Mouse (Mus musculus) midbrain, embryonic 14.5 days (tissue): ENCODE measurements at regions not wholly inside any gene's neighbourhood (a gene's known extent, or its start where the extent isn't known, plus 50 kb on each side); places are given as distances from the start of the nearest gene placed in this dataset.
A peak's percentile ranks its signal among the peaks of the same experiment; 100 is the strongest.

ENCODE experiments used
- ATAC-seq: fragments of 200-750 bp; cut with Nextera tagmentation; 2 replicates; pipeline ENCODE4 v1.8.0; 2017; ENCODE audit warnings: moderate number of reproducible peaks, moderate library complexity; ENCODE audit not compliant: low FRiP score, low TSS enrichment
- DNase-seq: peaks from one replicate; pipeline ENCODE4 v3.0.0-alpha.2; 2015
- H3K27ac ChIP-seq: fragments of 300-500 bp; sonication (generic); replicated peaks from 2 replicates; pipeline ENCODE4 v1.5.1; 2014; ENCODE audit warnings: mild to moderate bottlenecking, low read depth, low read length, moderate library complexity
- H3K27me3 ChIP-seq: fragments of 300-500 bp; sonication (generic); 2 replicates; pipeline ENCODE4 v1.6.1; 2014; ENCODE audit warnings: low read length, control low read depth, mixed read lengths; ENCODE audit not compliant: control insufficient read depth, insufficient read depth
- H3K36me3 ChIP-seq: fragments of 300-500 bp; sonication (generic); 2 replicates; pipeline ENCODE4 v1.6.1; 2014; ENCODE audit warnings: low read length, control low read depth; ENCODE audit not compliant: control insufficient read depth, insufficient read depth
- H3K4me1 ChIP-seq: fragments of 300-500 bp; sonication (generic); 2 replicates; pipeline ENCODE4 v1.6.1; 2014; ENCODE audit warnings: mild to moderate bottlenecking, antibody characterized with exemption, low read length, control low read depth; ENCODE audit not compliant: control insufficient read depth, insufficient read depth
- H3K4me2 ChIP-seq: fragments of 300-500 bp; sonication (generic); 2 replicates; pipeline ENCODE4 v1.6.1; 2014; ENCODE audit warnings: mild to moderate bottlenecking, low read length, moderate library complexity
- H3K4me3 ChIP-seq: fragments of 300-500 bp; sonication (generic); replicated peaks from 2 replicates; pipeline ENCODE4 v1.5.1; 2014; ENCODE audit warnings: low read depth, low read length
- H3K9ac ChIP-seq: fragments of 300-500 bp; sonication (generic); replicated peaks from 2 replicates; pipeline ENCODE4 v1.6.1; 2014; ENCODE audit warnings: mild to moderate bottlenecking, low read length, moderate library complexity
- H3K9me3 ChIP-seq: fragments of 300-500 bp; sonication (generic); 2 replicates; pipeline ENCODE4 v1.6.1; 2016; ENCODE audit warnings: low read length, control low read depth, mixed read lengths; ENCODE audit not compliant: control insufficient read depth
- WGBS: fragments of 180-500 bp; shearing (Covaris S2); extraction: QIAGEN DNeasy Blood & Tissue Kit; methylation state at CpG from one replicate; pipeline ENCODE4 v1.1.7; 2014; 5-methylcytosine and 5-hydroxymethylcytosine counted together

DNA sequence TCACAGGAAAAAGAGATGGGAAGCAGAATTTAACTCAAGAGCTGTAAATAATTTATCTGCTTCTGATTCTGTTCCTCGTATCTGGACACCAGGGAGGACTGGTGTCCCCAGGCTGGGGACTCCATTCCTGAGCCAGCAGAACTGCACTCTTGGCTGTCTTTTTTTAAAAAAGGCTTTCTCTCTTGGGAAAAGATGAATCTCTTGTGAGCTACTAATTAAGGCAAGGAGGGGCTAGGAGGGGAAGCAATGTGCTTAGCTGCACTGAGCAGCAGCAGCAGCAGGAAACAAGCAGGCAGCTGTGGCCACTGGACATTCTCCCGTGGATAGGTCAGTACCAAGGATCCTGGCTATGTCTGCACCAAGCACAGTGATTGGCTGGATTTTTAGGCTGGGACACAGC is 152.1 kb downstream of the Rybp start:
- Histone ChIP-seq H3K27me3 (no peaks in the 10 kb centered on the region; the same call in 1 of the 2 replicates), H3K9ac (no peak overlapping the region), H3K4me2 (no peak overlapping the region), H3K27ac (no peak overlapping the region), H3K9me3 (no peaks in the 10 kb centered on the region), H3K4me1 (peaks cover 14% of the 10 kb centered on the region), H3K4me3 (no peak overlapping the region), H3K36me3 (no peaks in the 10 kb centered on the region)
- ATAC-seq (no peak), DNase-seq (no peak)
- 32% methylated on average over 2 of the region's 2 CpGs for WGBS

DNA sequence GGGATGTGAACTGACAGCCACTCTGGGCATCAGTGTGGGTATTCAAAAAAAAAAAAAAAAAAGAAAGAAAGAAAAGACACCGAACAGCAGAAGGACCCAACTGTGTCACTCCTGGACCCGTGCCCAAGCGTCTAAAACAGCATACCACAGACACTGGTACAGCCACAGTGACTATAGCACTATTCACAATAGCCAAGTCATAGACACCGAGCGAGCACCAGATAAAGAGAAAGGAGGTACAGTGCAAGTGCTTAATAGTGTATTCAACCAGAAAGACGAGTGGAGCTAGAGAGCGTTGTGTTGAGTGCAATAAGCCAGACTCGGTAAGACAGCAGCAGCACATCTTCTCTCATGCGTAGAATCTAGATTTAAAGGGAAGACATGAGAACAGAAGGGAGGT is 153.3 kb downstream of the Rybp start:
- ATAC-seq = peak; percentile 51; the same call in 1 of the 2 replicates
- H3K4me1 ChIP-seq = peaks cover 9% of the 10 kb centered on the region; the same call in 1 of the 2 replicates
- no peak overlapping the region for H3K9ac ChIP-seq
- 45% methylated on average over 9 of the region's 9 CpGs for WGBS
- H3K4me3 ChIP-seq = no peak overlapping the region
- DNase-seq = peak; percentile 62
- no peaks in the 10 kb centered on the region for H3K36me3 ChIP-seq
- H3K4me2 ChIP-seq = no peak overlapping the region
- H3K27me3 ChIP-seq = no peaks in the 10 kb centered on the region; the same call in 1 of the 2 replicates
- no peak overlapping the region for H3K27ac ChIP-seq
- H3K9me3 ChIP-seq = no peaks in the 10 kb centered on the region

DNA sequence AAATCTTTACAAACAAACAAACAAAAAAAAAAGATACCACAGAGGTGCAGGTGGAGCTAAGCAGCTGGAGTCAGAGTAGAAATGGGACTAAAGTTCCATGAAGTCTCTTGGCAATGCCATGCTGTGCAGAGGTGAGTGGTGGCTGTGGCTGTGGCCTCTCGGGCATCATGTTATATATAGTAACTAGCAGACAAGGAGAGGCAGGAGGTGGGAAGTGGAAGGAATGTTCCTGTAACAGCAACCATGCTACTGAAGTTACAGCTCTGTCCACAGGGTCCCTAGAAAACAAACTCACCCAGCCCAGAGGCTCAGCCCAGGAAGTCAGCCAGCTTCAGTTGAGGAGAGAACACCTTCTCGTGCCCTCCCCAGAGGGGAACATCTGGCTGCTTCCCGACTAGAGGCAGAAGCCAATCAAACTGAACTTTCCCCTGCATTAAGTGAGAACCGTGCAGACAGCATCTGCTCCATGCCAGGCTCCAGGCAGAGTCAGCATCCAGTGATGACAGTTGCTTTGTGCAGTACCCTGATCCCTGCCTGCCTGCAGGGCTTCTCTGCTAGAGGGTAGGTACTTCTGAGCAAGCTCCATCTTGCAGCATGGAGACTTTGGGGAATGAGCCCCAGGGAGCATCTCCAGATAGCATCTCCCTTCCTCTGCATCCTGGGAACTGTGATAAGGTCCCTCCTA is 154.2 kb downstream of the Rybp start:
- 37% methylated on average over 4 of the region's 4 CpGs for WGBS
- no peaks in the 10 kb centered on the region; the same call in 1 of the 2 replicates for H3K27me3 ChIP-seq
- 0 out of 2 replicates have a peak overlapping the region, but pooled peaks have one; percentile 20 for H3K27ac ChIP-seq
- no peak overlapping the region for H3K4me3 ChIP-seq
- H3K4me2 ChIP-seq = no peak overlapping the region
- no peaks in the 10 kb centered on the region for H3K36me3 ChIP-seq
- no peak overlapping the region for H3K9ac ChIP-seq
- H3K4me1 ChIP-seq = peaks cover 9% of the 10 kb centered on the region; the same call in 1 of the 2 replicates
- 0 out of 2 replicates have a peak, but pooled peaks have one; percentile 35 for ATAC-seq
- no peaks in the 10 kb centered on the region for H3K9me3 ChIP-seq
- DNase-seq = peak; percentile 48

DNA sequence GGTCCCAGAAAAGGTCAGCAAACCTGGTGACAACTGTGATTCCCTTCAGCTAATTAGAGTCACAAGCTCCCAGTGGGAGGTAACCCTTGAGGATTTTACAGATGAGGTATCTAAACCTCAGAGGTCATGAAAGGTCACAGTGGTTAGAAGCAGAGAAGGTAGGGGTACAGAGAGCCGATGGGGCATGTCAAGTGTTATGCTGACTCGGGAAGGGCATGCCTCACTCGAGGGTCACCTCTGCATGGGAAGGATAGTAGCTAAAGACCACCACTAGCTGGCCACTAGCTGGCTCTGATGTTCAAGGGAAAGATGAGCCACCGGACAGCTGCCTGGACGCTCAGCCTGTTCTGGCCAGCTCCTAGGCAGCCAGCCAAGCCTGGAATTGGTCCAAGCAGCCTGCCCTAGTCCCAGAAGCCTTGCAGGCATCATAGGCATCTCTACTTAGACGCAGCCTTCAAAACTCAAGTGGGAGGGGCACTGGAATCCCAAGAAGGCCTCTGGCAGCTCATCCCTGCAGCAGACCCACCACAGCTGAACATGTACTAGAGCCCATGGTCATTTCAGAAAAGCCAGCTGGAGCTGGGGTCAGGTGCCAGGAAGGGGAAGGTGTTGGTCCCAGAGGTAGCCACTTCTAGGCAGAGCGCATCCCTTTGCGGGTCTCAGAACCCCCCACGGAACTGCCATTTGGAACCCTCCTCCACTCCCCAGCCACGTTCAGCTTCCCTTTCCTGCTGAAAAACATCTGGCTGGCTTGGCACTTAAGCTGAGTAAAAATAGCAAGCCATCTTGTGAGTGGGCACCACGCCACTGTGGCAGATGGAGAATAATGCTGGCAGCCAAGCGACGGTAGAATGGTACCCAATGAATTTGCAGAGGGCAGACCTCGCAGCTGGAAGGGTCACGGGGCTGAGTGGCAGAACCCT is 159.8 kb downstream of the Rybp start:
- Histone ChIP-seq H3K4me1 (peaks cover 4% of the 10 kb centered on the region; the same call in 1 of the 2 replicates), H3K9ac (no peak overlapping the region), H3K4me3 (no peak overlapping the region), H3K4me2 (no peak overlapping the region), H3K9me3 (no peaks in the 10 kb centered on the region), H3K36me3 (no peaks in the 10 kb centered on the region), H3K27ac (0 out of 2 replicates have a peak overlapping the region, but pooled peaks have one; percentile 4), H3K27me3 (no peaks in the 10 kb centered on the region)
- ATAC-seq = peak; percentile 46
- WGBS = 49% methylated on average over 15 of the region's 15 CpGs
- peak; percentile 78 for DNase-seq

DNA sequence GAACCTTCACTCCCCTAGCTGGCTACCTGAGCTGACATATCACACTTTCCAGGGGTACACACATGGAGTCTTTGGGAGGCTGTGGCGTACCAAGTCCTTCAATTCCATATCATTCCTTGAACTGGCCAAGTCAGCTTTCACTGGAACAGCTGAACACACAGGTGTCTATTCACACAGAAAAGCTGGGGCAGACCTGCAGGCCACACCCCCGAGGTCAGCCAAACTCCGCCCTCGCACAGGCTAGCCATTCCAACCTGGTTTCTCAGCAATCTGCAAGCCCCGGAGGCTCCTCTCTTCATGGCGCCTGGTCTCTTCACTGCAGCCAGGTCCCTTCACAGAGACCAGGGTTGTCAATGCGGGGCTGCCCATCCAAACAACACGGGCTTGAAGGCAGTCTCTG is 160.5 kb downstream of the Rybp start:
- H3K4me2 ChIP-seq = no peak overlapping the region
- no peak overlapping the region for H3K4me3 ChIP-seq
- no peak overlapping the region for H3K9ac ChIP-seq
- no peak for ATAC-seq
- H3K9me3 ChIP-seq = no peaks in the 10 kb centered on the region
- WGBS = 40% methylated on average over 8 of the region's 8 CpGs
- H3K36me3 ChIP-seq = no peaks in the 10 kb centered on the region
- H3K4me1 ChIP-seq = peaks cover 4% of the 10 kb centered on the region; the same call in 1 of the 2 replicates
- no peaks in the 10 kb centered on the region for H3K27me3 ChIP-seq
- no peak overlapping the region for H3K27ac ChIP-seq
- no peak for DNase-seq

DNA sequence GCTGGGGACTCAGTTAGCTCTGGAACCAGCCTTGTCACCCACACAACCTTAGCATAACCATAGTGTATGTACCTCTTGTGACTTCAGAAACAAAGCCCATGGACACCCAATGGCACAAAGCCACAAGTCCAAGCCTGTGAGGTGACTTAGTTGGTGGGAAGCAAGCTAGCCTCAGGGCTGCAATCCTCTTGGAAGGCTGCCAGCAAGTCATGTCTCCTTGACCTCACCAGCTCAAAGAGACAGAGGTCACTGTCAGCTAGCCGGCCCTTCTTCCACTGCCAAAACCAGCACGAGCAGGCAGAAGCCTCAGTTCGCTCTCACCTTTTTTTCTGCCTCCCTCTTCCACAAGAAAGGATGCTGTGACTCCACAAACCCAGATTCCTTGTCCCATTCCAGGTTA is 161.0 kb downstream of the Rybp start:
- no peaks in the 10 kb centered on the region for H3K36me3 ChIP-seq
- H3K9me3 ChIP-seq = no peaks in the 10 kb centered on the region
- H3K4me1 ChIP-seq = peaks cover 4% of the 10 kb centered on the region; the same call in 1 of the 2 replicates
- H3K27ac ChIP-seq = no peak overlapping the region
- no peak overlapping the region for H3K4me2 ChIP-seq
- no peak for DNase-seq
- no peak overlapping the region for H3K9ac ChIP-seq
- 58% methylated on average over 3 of the region's 3 CpGs for WGBS
- no peak for ATAC-seq
- H3K27me3 ChIP-seq = no peaks in the 10 kb centered on the region
- H3K4me3 ChIP-seq = no peak overlapping the region

DNA sequence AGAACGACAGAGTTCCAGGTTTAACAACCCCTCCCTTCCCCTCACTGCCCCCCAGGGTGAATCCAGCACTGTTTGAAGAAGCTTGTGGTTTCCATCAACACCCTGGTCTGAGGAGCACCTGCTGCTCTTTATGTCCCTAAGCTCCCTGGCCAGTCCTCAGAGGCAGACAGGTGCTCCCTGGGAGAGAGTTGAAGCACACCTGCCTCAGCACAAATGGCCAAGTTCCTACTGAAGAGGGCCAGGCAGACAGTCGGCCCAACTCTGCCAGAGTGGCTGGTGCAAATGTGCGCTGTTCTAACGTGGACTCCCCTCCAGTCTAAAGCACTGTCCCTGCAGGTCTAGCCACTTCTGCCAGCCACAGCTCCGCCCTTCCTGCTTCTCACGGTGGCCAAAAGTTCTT is 166.0 kb downstream of the Rybp start:
- Histone ChIP-seq H3K4me2 (no peak overlapping the region), H3K36me3 (no peaks in the 10 kb centered on the region), H3K9me3 (no peaks in the 10 kb centered on the region), H3K4me3 (no peak overlapping the region), H3K4me1 (peaks cover 11% of the 10 kb centered on the region; the same call in 1 of the 2 replicates), H3K27ac (no peak overlapping the region), H3K9ac (no peak overlapping the region), H3K27me3 (no peaks in the 10 kb centered on the region)
- DNase-seq (no peak), ATAC-seq (no peak)
- 63% methylated on average over 6 of the region's 6 CpGs for WGBS

DNA sequence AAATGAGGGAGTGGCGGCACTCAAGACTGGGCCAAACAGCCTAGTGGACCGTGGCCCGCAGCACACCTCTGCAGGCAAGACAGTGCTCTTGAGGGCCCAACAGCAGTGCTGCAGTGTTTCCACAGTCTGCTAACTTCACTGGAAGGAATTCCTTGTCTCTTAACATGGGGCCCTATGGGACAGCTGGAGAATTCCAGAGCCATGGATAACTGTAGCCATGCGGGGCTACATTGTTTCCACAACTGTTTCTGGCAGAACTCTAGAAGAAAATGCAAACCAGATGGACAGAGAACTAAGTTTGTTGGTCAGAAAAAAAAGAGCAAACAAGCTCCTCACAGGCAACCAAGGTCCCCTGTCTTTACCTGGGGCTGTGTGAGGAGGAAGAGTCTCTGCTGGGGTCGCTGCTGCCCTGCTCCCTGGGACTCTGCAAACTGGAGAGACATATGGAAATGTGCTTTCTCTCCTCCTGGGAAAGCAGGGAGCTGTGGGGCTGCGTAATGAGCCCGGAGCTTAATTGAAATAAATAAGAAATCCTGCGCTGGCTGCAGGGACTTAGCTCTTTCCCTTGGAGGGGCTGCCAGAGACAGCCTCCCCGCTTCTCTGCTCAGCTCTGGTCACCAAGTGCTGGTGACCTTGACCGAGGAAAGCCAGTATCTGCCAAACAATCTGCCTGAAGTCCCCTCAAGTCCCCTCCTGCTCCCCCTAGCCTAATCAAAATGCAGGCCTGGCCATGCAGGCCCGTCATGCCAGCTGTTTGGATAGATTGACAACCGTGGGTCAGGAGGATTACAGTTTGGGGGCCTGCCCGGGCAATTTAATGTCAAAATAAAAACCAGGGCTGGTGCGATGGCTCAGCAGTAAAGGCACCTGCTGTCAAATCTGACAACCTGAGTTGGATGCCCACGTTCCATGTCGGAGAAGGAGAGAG is 167.0 kb downstream of the Rybp start:
- Histone ChIP-seq H3K4me2 (no peak overlapping the region), H3K9ac (no peak overlapping the region), H3K4me1 (peaks cover 11% of the 10 kb centered on the region; the same call in 1 of the 2 replicates), H3K27me3 (no peaks in the 10 kb centered on the region), H3K27ac (peak overlapping the region; percentile 9; the same call in 1 of the 2 replicates), H3K9me3 (no peaks in the 10 kb centered on the region), H3K4me3 (no peak overlapping the region), H3K36me3 (no peaks in the 10 kb centered on the region)
- 33% methylated on average over 16 of the region's 16 CpGs for WGBS
- ATAC-seq (peak; percentile 73), DNase-seq (peak; percentile 53)
